Mouse (Mus musculus) spleen, adult 2 months (tissue): ENCODE results near the gene Tinagl1. TPM values are rescaled to one million over a fixed set of nuclear protein-coding genes. Genes with fewer than 3 reads are reported as not detected.
A peak's percentile ranks its signal among the peaks of the same experiment; 100 is the strongest.

Experiments
- DNase-seq, 2 experiments: peaks; one replicate each; pipeline versions ENCODE4 v3.0.0 to v3.0.0-alpha.2; 2012 to 2021; ENCODE audit warnings: low spot score in 2 of 2, low read depth in 1 of 2
- H3K27ac ChIP-seq: fragments of 200-500 bp; 2 replicates; pipeline ENCODE4 v1.5.1; 2012; ENCODE audit warnings: low read length, inconsistent platforms; ENCODE audit not compliant: insufficient read depth
- H3K27me3 ChIP-seq: fragments of 200-500 bp; 2 replicates; pipeline ENCODE4 v1.6.1; 2012; ENCODE audit warnings: mild to moderate bottlenecking, moderate library complexity, low read length, inconsistent platforms; ENCODE audit not compliant: control insufficient read depth, insufficient read depth
- H3K36me3 ChIP-seq: fragments of 200-500 bp; 2 replicates; pipeline ENCODE4 v1.6.1; 2012; ENCODE audit warnings: mild to moderate bottlenecking, low read length, inconsistent platforms; ENCODE audit not compliant: control insufficient read depth, insufficient read depth
- H3K4me1 ChIP-seq: fragments of 200-500 bp; 2 replicates; pipeline ENCODE4 v1.6.1; 2011; ENCODE audit warnings: inconsistent platforms; ENCODE audit not compliant: control insufficient read depth, insufficient read depth, insufficient read length
- H3K4me3 ChIP-seq: fragments of 200-500 bp; 2 replicates; pipeline ENCODE4 v1.5.1; 2011; ENCODE audit warnings: mild to moderate bottlenecking, inconsistent platforms; ENCODE audit not compliant: insufficient read depth, insufficient read length; ENCODE audit errors: extremely low read depth
- CTCF ChIP-seq: fragments of 200-500 bp; IDR thresholded peaks from 2 replicates; pipeline ENCODE4 v1.5.1; 2011; ENCODE audit warnings: mild to moderate bottlenecking, inconsistent platforms; ENCODE audit not compliant: insufficient read depth, insufficient read length, insufficient replicate concordance; ENCODE audit errors: extremely low read depth
- POLR2A ChIP-seq: fragments of 200-500 bp; IDR thresholded peaks from 2 replicates; pipeline ENCODE4 v1.6.1; 2011; ENCODE audit warnings: low read depth, low read length, inconsistent platforms
- WGBS: fragments of 180-500 bp; shearing (Covaris S2); methylation state at CpG from one replicate; pipeline ENCODE4 v1.1.7; 2018; 5-methylcytosine and 5-hydroxymethylcytosine counted together
- polyA plus RNA-seq: library from polyadenylated mRNA; depleted of rRNA; stranded (reverse); fragments of >200 nt; gene quantifications from 2 replicates; pipeline ENCODE4 v1.2.3, GENCODE M21; 2012

Gene Tinagl1
- polyA plus RNA-seq, 1 experiment, result 115 TPM

GRCm38 (mm10) chr4:130140992-130141402, 33.9 kb downstream of the Tinagl1 start:
- Histone ChIP-seq H3K27ac (no peak overlapping the region), H3K36me3 (no peaks in the 10 kb centered on the region), H3K27me3 (peaks cover 6% of the 10 kb centered on the region; the same call in 1 of the 2 replicates), H3K4me1 (no peaks in the 10 kb centered on the region; the same call in 1 of the 2 replicates), H3K4me3 (no peak overlapping the region)
- WGBS, result 59% methylated on average over 9 of the region's 9 CpGs
- no peak for TF ChIP-seq POLR2A
- no peak for TF ChIP-seq CTCF
- DNase-seq, result no peak

GRCm38 (mm10) chr4:130139214-130139492, 35.8 kb downstream of the Tinagl1 start, which contains the start of gene Hcrtr1:
Gene Hcrtr1 (minus strand): TSS chr4:130139359.
- Histone ChIP-seq H3K36me3 (no peaks in the 10 kb centered on the region), H3K4me1 (no peaks in the 10 kb centered on the region; the same call in 1 of the 2 replicates), H3K27ac (no peak within 1 kb of the TSS), H3K4me3 (no peak within 1 kb of the TSS), H3K27me3 (peaks cover 6% of the 10 kb centered on the region; the same call in 1 of the 2 replicates)
- no peak for DNase-seq
- TF ChIP-seq CTCF (no peak), POLR2A (no peak)
- WGBS, result 11% methylated on average over 15 of the region's 15 CpGs

- TF ChIP-seq CTCF, result peak; percentile 71
- no peak for TF ChIP-seq POLR2A
- Histone ChIP-seq H3K27ac (no peak overlapping the region), H3K4me1 (no peaks in the 10 kb centered on the region; the same call in 1 of the 2 replicates), H3K36me3 (no peaks in the 10 kb centered on the region), H3K27me3 (peaks cover 6% of the 10 kb centered on the region; the same call in 1 of the 2 replicates), H3K4me3 (no peak overlapping the region)
- WGBS, result 2% methylated on average over 46 of the region's 57 CpGs
- peak in 1 of 2 experiments; percentile 26 for DNase-seq
These were observed 36.3 kb downstream of the Tinagl1 start for GRCm38 (mm10) chr4:130138441-130139213.

- Histone ChIP-seq H3K36me3 (no peaks in the 10 kb centered on the region), H3K27ac (no peak overlapping the region), H3K4me1 (no peaks in the 10 kb centered on the region), H3K27me3 (no peaks in the 10 kb centered on the region), H3K4me3 (no peak overlapping the region)
- DNase-seq, result no peak
- 73% methylated on average over 6 of the region's 6 CpGs for WGBS
- TF ChIP-seq CTCF (no peak), POLR2A (no peak)
These were observed 41.5 kb downstream of the Tinagl1 start for GRCm38 (mm10) chr4:130133399-130133798.

GRCm38 (mm10) chr4:130131448-130132105, 43.3 kb downstream of the Tinagl1 start:
- TF ChIP-seq POLR2A, result no peak
- no peak for TF ChIP-seq CTCF
- Histone ChIP-seq H3K36me3 (peaks cover 10% of the 10 kb centered on the region), H3K27me3 (no peaks in the 10 kb centered on the region), H3K4me3 (no peak overlapping the region), H3K27ac (no peak overlapping the region), H3K4me1 (no peaks in the 10 kb centered on the region)
- DNase-seq, result no peak
- 89% methylated on average over 7 of the region's 7 CpGs for WGBS

GRCm38 (mm10) chr4:130130641-130131350, 44.1 kb downstream of the Tinagl1 start:
- no peaks in the 10 kb centered on the region for H3K27me3 ChIP-seq
- H3K4me1 ChIP-seq, result no peaks in the 10 kb centered on the region
- WGBS, result 76% methylated on average over 13 of the region's 13 CpGs
- H3K36me3 ChIP-seq, result peaks cover 15% of the 10 kb centered on the region
- no peak overlapping the region for H3K4me3 ChIP-seq
- TF ChIP-seq CTCF (no peak), POLR2A (no peak)
- no peak for DNase-seq
- H3K27ac ChIP-seq, result no peak overlapping the region
